Mouse (Mus musculus) liver, embryonic 14.5 days (tissue): ENCODE results near the gene Pfn4. TPM values are rescaled to one million over a fixed set of nuclear protein-coding genes. Genes with fewer than 3 reads are reported as not detected.

ENCODE experiments used
- ATAC-seq: fragments of 200-750 bp; cut with Nextera tagmentation; 2 replicates; pipeline ENCODE4 v1.8.0; 2017; ENCODE audit warnings: moderate number of reproducible peaks, mild to moderate bottlenecking, moderate library complexity; ENCODE audit not compliant: insufficient read depth
- DNase-seq, 3 experiments: peaks; one replicate each; pipeline ENCODE4 v3.0.0-alpha.2; 2012 to 2013; ENCODE audit warnings: low read depth in 3 of 3, low spot score in 3 of 3
- H3K27ac ChIP-seq: fragments of 300-500 bp; sonication (generic); 2 replicates; pipeline ENCODE4 v1.5.1; 2014; ENCODE audit warnings: moderate library complexity, mild to moderate bottlenecking, control low read depth, inconsistent platforms
- H3K27me3 ChIP-seq: fragments of 300-500 bp; sonication (generic); 2 replicates; pipeline ENCODE4 v1.6.1; 2014; ENCODE audit warnings: mild to moderate bottlenecking, low read length, moderate library complexity; ENCODE audit not compliant: control insufficient read depth, insufficient read depth
- H3K36me3 ChIP-seq: fragments of 300-500 bp; sonication (generic); replicated peaks from 2 replicates; pipeline ENCODE4 v1.6.1; 2014; ENCODE audit warnings: low read depth; ENCODE audit not compliant: control insufficient read depth, insufficient read depth
- H3K4me1 ChIP-seq, 2 experiments: fragments of 200-500 bp in 1 of 2; fragments of 300-500 bp in 1 of 2; sonication (generic) in 1 of 2; replicated peaks; 2 replicates each; pipeline ENCODE4 v1.6.1; 2012 to 2014; ENCODE audit warnings: antibody characterized with exemption in 1 of 2, inconsistent platforms in 1 of 2, low read length in 1 of 2; ENCODE audit not compliant: control insufficient read depth in 2 of 2, insufficient read depth in 2 of 2
- H3K4me2 ChIP-seq: fragments of 300-500 bp; sonication (generic); 2 replicates; pipeline ENCODE4 v1.6.1; 2014; ENCODE audit warnings: low read depth, mild to moderate bottlenecking, control low read depth, moderate library complexity
- H3K4me3 ChIP-seq, 2 experiments: fragments of 200-500 bp in 1 of 2; fragments of 300-500 bp in 1 of 2; sonication (generic) in 1 of 2; 2 replicates each; pipeline ENCODE4 v1.5.1; 2012 to 2014; ENCODE audit warnings: low read depth in 2 of 2, low read length in 2 of 2, mild to moderate bottlenecking in 2 of 2, control low read depth in 1 of 2, inconsistent platforms in 1 of 2, moderate library complexity in 1 of 2; ENCODE audit not compliant: insufficient read depth in 1 of 2
- H3K9ac ChIP-seq: fragments of 300-500 bp; sonication (generic); replicated peaks from 2 replicates; pipeline ENCODE4 v1.6.1; 2014; ENCODE audit warnings: mild to moderate bottlenecking, control low read depth, moderate library complexity
- H3K9me3 ChIP-seq: fragments of 300-500 bp; sonication (generic); 2 replicates; pipeline ENCODE4 v1.6.1; 2016; ENCODE audit warnings: low read length, mixed read lengths; ENCODE audit not compliant: control insufficient read depth
- CTCF ChIP-seq: IDR thresholded peaks from 2 replicates; pipeline ENCODE4 v1.5.1; 2016; ENCODE audit warnings: antibody characterized with exemption, low read depth, control low read depth
- EP300 ChIP-seq: IDR thresholded peaks from 2 replicates; pipeline ENCODE4 v1.6.1; 2016; ENCODE audit warnings: antibody characterized with exemption, low read depth
- WGBS: fragments of 180-500 bp; shearing (Covaris S2); extraction: QIAGEN DNeasy Blood & Tissue Kit; methylation state at CpG from one replicate; pipeline ENCODE4 v1.1.7; 2014; ENCODE audit not compliant: insufficient replicate concordance; 5-methylcytosine and 5-hydroxymethylcytosine counted together
- polyA plus RNA-seq, 2 experiments: library from polyadenylated mRNA; depleted of rRNA in 1 of 2; stranded (reverse) in 1 of 2; unstranded in 1 of 2; fragments of >200 nt; fragmentation: Nextera tagmentation in 1 of 2; extraction: Ambion mirVana in 1 of 2; gene quantifications; 2 replicates each; pipeline versions ENCODE4 v1.2.1 to v1.2.3; 2012 to 2014

Gene Pfn4
- polyA plus RNA-seq (2012; rRNA removed) (0.21 and 0.39 TPM in 2 replicates), polyA plus RNA-seq (2014; fragmentation: Nextera tagmentation; extraction: Ambion mirVana) (0.56 and 1.1 TPM in 2 replicates)

DNA sequence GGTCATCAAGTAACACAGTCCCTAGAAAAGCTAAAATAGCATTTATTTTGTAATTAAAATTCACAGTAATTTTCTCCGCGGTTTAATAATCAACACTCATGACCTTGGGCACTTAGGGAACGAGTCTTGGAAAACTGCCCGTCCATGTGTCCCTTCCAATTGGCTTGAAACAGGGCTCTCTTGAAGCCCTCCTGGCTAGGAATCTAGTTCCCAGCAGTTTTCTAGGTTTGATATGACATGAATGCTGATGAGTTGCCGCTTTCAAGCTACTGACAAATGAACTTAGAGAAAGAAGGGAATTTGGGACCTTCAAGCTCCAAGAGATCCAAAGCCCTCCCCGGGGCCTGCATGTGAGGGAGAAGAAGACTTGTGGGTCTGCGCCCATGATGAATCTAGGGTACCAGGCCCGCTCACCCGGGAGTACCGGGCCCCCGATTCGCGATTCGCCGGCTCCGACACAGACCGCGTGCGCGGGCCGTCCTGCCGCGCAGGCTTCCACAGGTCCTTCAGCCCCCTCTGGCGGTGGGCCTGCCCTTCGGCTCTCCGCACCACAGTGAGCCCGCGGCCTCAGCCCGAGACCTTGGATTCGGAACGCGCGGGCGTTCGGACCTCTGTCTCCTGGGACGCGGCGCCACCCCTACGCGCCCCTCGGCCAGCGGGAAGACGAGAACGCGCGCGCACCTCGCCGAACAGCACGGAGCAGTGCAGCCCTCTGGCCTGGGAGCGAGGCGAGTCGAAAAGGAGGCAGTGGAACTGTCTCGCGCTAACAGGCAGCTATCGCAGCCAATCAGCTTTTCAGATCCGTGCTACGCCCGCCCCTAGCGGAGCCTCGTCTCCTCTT, at the start of gene Pfn4, which contains the start of gene Fam228b:
TSS of gene Pfn4 (plus strand) at position 531 of the 841 bp plus-strand sequence.
TSS of gene Fam228b (minus strand) at position 776 of the 841 bp plus-strand sequence.
- Histone ChIP-seq H3K27me3 (no peaks in the 10 kb centered on the region), H3K36me3 (no peaks in the 10 kb centered on the region), H3K4me1 (peaks cover 0 to 7% of the 10 kb centered on the region in 2 experiments; a peak in 1 of 4 replicates), H3K9me3 (no peaks in the 10 kb centered on the region), H3K27ac (no peak within 1 kb of the TSS), H3K4me3 (peak within 1 kb of the TSS; percentile 63 to 70), H3K9ac (peak within 1 kb of the TSS; percentile 71), H3K4me2 (peak within 1 kb of the TSS; percentile 73)
- peak; percentile 98 for ATAC-seq
- peak; percentile 73 to 79 (median 73) for DNase-seq
- TF ChIP-seq CTCF (peak; percentile 93), EP300 (no peak)
- WGBS = 4% methylated on average over 61 of the region's 61 CpGs

DNA sequence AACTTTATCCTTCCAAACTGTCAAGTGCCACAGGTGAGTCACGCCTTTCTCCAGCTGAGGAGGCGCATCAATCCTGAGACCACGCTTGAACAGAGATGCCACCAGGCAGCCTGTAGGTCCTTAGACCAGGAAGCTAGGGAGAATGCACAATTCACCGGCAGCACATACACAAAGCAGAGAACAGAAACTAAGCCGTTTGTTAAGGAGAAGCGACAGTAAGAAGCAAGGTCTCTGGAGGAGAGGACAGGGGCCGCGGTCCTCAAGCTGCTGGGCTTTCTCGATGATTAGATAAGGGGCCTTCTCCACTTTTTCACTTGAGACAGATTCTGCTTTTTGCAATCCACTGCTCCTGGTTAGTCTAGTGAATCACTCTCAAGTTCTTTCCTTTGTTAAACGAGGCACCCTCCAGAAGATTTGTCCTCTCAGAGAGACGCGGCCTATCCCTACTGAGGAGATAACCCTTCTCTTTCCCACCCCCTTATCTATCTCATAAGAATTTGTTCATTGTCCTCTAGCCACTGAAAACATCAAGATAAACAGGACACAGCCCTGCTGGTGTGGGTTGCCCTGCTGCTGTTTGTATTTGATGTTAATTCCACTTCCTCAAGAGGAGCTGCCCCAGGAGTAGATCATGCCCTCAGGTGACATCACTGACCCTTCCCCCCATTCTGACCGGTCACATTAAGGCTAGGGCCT, 49.6 kb upstream of the Pfn4 start:
- H3K9me3 ChIP-seq = no peaks in the 10 kb centered on the region
- 23% methylated on average over 13 of the region's 13 CpGs for WGBS
- TF ChIP-seq CTCF (no peak), EP300 (no peak)
- H3K4me2 ChIP-seq = peak overlapping the region; percentile 55
- ATAC-seq = peak; percentile 19
- DNase-seq = peak in 1 of 3 experiments; percentile 23
- no peaks in the 10 kb centered on the region for H3K27me3 ChIP-seq
- peak overlapping the region; percentile 4 for H3K27ac ChIP-seq
- H3K9ac ChIP-seq = no peak overlapping the region; the same call in 1 of the 2 replicates
- H3K4me1 ChIP-seq = peaks cover 34 to 51% of the 10 kb centered on the region in 2 experiments
- no peaks in the 10 kb centered on the region for H3K36me3 ChIP-seq
- H3K4me3 ChIP-seq = peak overlapping the region; percentile 26 to 36; a peak in 3 of 4 replicates

DNA sequence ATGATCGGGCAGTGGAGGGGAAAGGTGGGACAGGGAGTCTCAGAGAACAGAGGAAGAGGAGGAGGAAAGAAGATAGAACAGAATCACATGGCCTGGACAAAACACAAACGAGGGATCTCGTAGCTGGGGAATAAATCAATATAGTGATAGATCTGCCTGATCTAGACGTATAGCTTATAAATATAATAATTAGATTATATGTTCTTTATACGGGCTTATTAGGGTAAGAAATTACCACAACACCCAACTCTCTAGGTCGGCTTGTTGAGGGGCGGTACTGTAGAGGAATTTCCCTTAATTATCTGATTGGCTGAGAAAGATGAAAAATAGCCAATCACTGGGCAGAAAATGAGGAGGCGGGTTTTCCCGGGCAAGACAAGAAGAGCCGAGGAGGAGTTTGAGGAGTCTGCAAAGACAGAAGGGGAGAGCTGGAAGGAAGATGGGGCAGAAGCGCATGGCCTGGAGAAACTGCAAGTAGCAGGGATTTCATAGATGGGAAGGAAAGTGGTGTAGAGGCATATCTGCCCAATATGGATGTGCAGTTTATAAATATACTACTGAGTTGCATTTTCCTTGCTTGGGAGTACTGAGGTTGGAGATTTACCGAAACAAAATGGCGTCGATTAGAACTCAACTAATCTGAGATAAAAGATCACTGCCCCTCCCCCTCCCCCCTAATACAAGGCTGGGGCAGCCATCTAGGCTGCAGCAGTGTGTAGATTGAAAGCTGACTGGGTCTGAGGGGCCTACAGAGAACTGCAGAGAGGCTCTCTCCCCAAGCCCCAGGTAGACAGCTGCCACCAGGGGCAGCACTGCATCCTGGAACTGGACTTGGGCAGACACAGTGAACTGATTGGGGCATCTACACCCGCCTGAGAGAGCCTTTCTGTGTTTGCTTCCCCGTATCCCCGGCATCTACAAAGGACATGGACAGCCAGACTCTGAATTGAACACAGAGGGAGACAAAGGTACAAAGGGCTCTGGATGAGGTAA, 48.8 kb upstream of the Pfn4 start:
- TF ChIP-seq EP300 (no peak), CTCF (peak; percentile 74)
- H3K4me2 ChIP-seq = peak overlapping the region; percentile 55
- peak; percentile 74 for ATAC-seq
- 45% methylated on average over 17 of the region's 17 CpGs for WGBS
- peak; percentile 62 to 80 (median 68) for DNase-seq
- H3K9me3 ChIP-seq = no peaks in the 10 kb centered on the region
- peak overlapping the region; percentile 36 to 50 for H3K4me3 ChIP-seq
- peak overlapping the region; percentile 4 for H3K27ac ChIP-seq
- peaks cover 28 to 47% of the 10 kb centered on the region in 2 experiments for H3K4me1 ChIP-seq
- H3K9ac ChIP-seq = no peak overlapping the region
- no peaks in the 10 kb centered on the region for H3K36me3 ChIP-seq
- no peaks in the 10 kb centered on the region for H3K27me3 ChIP-seq

DNA sequence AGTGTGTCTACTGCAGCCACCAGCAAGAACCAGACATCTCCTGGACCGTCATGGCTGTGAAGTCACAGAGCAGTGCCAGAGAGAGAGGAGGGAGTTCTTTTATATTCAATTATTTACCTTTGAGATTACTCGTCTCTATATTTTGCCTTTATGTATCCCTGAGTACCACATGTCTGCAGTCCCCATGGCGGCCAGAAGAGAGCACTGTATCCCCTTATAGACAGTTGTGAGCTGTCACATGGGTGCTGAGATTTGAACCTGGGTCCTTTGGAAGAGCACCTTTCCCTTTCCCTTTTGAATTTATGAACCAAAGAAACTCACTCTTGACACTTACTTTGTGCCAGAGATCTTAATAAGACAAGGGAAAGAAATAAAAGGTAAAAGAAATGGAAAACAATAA, 39.7 kb upstream of the Pfn4 start:
- H3K27ac ChIP-seq = no peak overlapping the region
- no peak for TF ChIP-seq EP300
- peak; percentile 46 for TF ChIP-seq CTCF
- ATAC-seq = no peak
- H3K4me3 ChIP-seq = no peak overlapping the region
- WGBS = 74% methylated on average over 3 of the region's 3 CpGs
- no peaks in the 10 kb centered on the region for H3K36me3 ChIP-seq
- no peaks in the 10 kb centered on the region for H3K27me3 ChIP-seq
- no peak overlapping the region for H3K4me2 ChIP-seq
- DNase-seq = no peak
- H3K4me1 ChIP-seq = no peaks in the 10 kb centered on the region
- no peaks in the 10 kb centered on the region for H3K9me3 ChIP-seq
- no peak overlapping the region for H3K9ac ChIP-seq
